Mouse (Mus musculus) layer of hippocampus, adult 18-20 months (tissue): ENCODE measurements at regions not wholly inside any gene's neighbourhood (a gene's known extent, or its start where the extent isn't known, plus 50 kb on each side); places are given as distances from the start of the nearest gene placed in this dataset.
A peak's percentile ranks its signal among the peaks of the same experiment; 100 is the strongest.
"Not testable (repeated sequence)": the region's sequence is repeated elsewhere in the genome, so short reads cannot be mapped to it uniquely, and the experiment has no call there.

Experiments
- DNase-seq, 2 experiments: peaks; one replicate each; pipeline ENCODE4 v3.0.0; 2022; ENCODE audit warnings: low spot score in 2 of 2

DNA sequence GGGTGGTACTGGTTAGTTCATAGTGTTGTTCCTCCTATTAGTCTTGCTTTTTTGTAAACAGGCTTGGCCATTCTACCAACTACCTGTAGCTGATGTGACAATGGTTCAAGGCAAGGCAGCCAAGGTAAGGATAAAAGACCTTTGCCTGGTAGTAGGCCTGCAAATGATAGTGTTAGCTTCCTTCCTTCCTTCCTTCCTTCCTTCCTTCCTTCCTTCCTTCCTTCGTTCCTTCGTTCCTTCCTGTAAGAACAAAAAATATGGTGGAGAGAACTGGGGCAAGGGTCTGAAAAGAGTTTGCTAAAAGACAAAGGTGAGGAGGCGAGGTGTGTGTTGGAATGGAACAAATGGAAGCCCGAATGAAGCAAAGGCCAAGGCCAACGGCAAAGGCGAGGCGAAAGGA is 84.8 kb upstream of the Ezh2 start:
- not testable (repeated sequence) for DNase-seq

- peak; percentile 36 to 38 for DNase-seq
Measured at GRCm38 (mm10) chr6:47672741-47673140, 77.6 kb upstream of the Ezh2 start.

GRCm38 (mm10) chr6:47652880-47653279 is 57.7 kb upstream of the Ezh2 start:
- DNase-seq: peak; percentile 62 to 73

GRCm38 (mm10) chr6:47651385-47651718 is 56.2 kb upstream of the Ezh2 start:
- not testable (repeated sequence) for DNase-seq

DNA sequence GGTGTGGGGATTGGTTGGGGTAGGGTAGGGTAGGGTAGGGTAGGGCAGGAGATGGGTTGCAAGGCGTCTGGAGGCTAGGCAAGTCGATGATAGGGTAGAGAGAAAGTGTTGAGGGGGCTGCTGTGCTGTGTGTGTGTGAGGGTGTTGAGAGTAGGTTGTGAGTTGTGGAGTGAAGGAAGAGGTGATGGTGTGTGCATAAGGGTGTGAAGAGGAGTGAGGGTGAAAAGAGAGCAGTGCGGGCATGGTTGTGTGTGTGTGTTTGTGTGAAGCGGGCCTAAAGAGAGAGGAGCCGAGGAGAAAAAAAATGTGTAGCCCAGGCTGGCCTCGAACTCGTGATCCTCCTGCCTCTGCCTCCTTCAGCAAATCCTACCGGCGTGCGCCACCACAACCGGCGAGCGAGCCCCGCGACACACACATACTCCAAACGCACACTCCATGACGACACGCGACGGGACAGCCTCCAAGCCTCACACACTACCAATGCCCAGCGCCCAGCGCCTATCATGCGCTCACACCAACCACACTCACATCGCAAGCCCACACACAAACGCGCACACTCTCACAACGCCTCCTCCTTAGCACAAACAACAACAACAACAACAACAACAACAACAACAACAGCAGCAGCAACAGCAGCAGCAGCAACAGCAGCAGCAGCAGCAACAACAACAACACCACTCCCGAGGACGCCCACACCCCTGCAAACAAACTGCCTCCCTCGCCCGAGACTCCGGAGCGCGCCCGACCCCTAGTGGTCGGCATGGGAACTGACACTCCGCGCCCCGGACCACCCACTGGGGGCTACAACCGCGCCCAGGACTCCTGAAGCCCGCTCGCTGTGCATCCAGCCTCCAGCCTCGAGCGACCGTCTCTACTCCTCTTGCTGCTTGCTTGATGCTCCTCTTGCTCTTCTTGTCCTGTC is 55.6 kb upstream of the Ezh2 start:
- DNase-seq: peak; percentile 100

GRCm38 (mm10) chr6:47649961-47650360 is 54.8 kb upstream of the Ezh2 start:
- peak; percentile 1 to 22 for DNase-seq

- peak; percentile 3 to 13 for DNase-seq
Measured at GRCm38 (mm10) chr6:47649451-47649931, 54.4 kb upstream of the Ezh2 start.

GRCm38 (mm10) chr6:47648899-47649298 is 53.8 kb upstream of the Ezh2 start:
- DNase-seq: peak; percentile 6 to 9

DNA sequence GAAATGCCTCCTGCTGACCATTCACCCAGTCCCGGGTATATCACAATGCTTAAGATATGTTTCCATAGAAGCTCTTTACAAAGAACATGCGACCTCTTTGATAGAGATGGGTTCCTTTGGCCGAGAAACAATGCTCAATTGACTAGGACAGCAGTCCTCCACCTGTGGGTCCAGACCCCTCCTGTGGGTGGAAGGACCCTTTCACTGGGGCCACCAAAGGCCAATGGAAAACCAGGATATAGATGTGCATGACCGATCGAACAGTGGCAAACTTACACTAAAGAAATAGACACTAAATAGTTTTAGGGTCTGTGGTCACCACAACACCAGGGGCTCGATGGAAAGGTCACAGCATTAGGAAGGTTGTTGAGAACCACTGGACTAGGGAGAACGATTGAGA is 53.2 kb upstream of the Ezh2 start:
- peak; percentile 0 to 17 for DNase-seq

GRCm38 (mm10) chr6:47647876-47648275 is 52.7 kb upstream of the Ezh2 start:
- DNase-seq: peak in 1 of 2 experiments; percentile 1

- peak; percentile 1 to 7 for DNase-seq
Measured at GRCm38 (mm10) chr6:47646731-47647567, 51.8 kb upstream of the Ezh2 start.

DNA sequence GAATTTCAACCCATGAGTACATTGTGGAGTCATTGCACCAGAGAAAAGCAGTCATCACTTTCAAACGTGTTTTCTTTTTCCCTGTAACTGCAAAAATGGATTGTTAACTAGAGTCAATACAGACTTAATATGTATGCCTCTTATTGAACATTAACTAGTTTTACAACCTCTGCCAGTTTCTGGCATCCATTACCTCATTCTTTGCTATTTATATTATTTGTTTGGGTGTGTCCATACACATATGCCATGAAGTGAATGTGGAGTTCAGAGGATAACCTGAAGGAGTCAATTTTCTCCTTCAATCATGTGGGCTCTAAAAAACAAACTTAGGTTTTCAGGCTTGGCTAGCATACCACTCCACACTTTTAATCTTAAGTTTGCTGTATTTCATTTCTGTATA is 50.9 kb upstream of the Ezh2 start:
- DNase-seq: no peak
